Mouse (Mus musculus) stomach, postnatal 0 days (tissue): Measurements from ENCODE around the gene Hmcn1.

Source experiments
- CTCF ChIP-seq: IDR thresholded peaks from 2 replicates; pipeline ENCODE4 v1.5.1; 2016; ENCODE audit warnings: antibody characterized with exemption, low read depth, mild to moderate bottlenecking, moderate library complexity
- EP300 ChIP-seq: optimal IDR thresholded peaks from 2 replicates; pipeline ENCODE3; 2016; ENCODE audit warnings: antibody characterized with exemption

GRCm38 (mm10) chr1:150697749-150698148, 295.5 kb downstream of the Hmcn1 start:
- no peak for TF ChIP-seq CTCF
- TF ChIP-seq EP300, result no peak
